Mouse (Mus musculus): ENCODE data around the gene Zbtb21. TPM values are rescaled to one million over a fixed set of nuclear protein-coding genes. Genes with fewer than 3 reads are reported as not detected.

The Zbtb21 gene
- polyA plus RNA-seq, 1 experiment from 2014 or later: 14.0 TPM

- Histone ChIP-seq H3K27me3 (ENCODE audit: insufficient read depth, low read length) (no peaks in the 10 kb centered on the region), H3K27ac (ENCODE audit: low read depth) (no peak overlapping the region), H3K4me3 (ENCODE audit: low read depth, low read length) (no peak overlapping the region), H3K9ac (no peak overlapping the region), H3K36me3 (ENCODE audit: insufficient read depth) (no peaks in the 10 kb centered on the region), H3K4me2 (no peak overlapping the region), H3K4me1 (ENCODE audit: insufficient read depth) (no peaks in the 10 kb centered on the region), H3K9me3 (ENCODE audit: low read depth, low read length) (no peaks in the 10 kb centered on the region)
- DNase-seq (no peak), ATAC-seq (ENCODE audit: insufficient read depth) (no peak)
- WGBS: 85% methylated on average over 3 of the region's 3 CpGs
- no peak for TF ChIP-seq CTCF (IDR thresholded peaks at IDR 0.05; ENCODE audit: low read depth)
Measured at GRCm38 (mm10) chr16:97927331-97927938, 35.0 kb downstream of the Zbtb21 start.

GRCm38 (mm10) chr16:97926381-97926780 lies 36.0 kb downstream of the Zbtb21 start:
- H3K4me1 ChIP-seq (ENCODE audit: insufficient read depth): peaks cover 1% of the 10 kb centered on the region
- H3K9me3 ChIP-seq (ENCODE audit: low read depth, low read length): no peaks in the 10 kb centered on the region
- no peak overlapping the region for H3K4me3 ChIP-seq (ENCODE audit: low read depth, low read length)
- H3K4me2 ChIP-seq: no peak overlapping the region
- no peak for ATAC-seq (ENCODE audit: insufficient read depth)
- no peak overlapping the region for H3K9ac ChIP-seq
- H3K27me3 ChIP-seq (ENCODE audit: insufficient read depth, low read length): no peaks in the 10 kb centered on the region
- no peaks in the 10 kb centered on the region for H3K36me3 ChIP-seq (ENCODE audit: insufficient read depth)
- no peak overlapping the region for H3K27ac ChIP-seq (ENCODE audit: low read depth)
- TF ChIP-seq CTCF (IDR thresholded peaks at IDR 0.05; ENCODE audit: low read depth): no peak
- no peak for DNase-seq
- 81% methylated on average over 9 of the region's 9 CpGs for WGBS

GRCm38 (mm10) chr16:97925760-97926159 lies 36.7 kb downstream of the Zbtb21 start:
- no peak for ATAC-seq (ENCODE audit: insufficient read depth)
- Histone ChIP-seq H3K4me3 (ENCODE audit: low read depth, low read length) (no peak overlapping the region), H3K4me2 (no peak overlapping the region), H3K27ac (ENCODE audit: low read depth) (no peak overlapping the region), H3K36me3 (ENCODE audit: insufficient read depth) (no peaks in the 10 kb centered on the region), H3K9me3 (ENCODE audit: low read depth, low read length) (no peaks in the 10 kb centered on the region), H3K4me1 (ENCODE audit: insufficient read depth) (peaks cover 6% of the 10 kb centered on the region), H3K9ac (no peak overlapping the region), H3K27me3 (ENCODE audit: insufficient read depth, low read length) (no peaks in the 10 kb centered on the region)
- no peak for TF ChIP-seq CTCF (IDR thresholded peaks at IDR 0.05; ENCODE audit: low read depth)
- WGBS: 61% methylated on average over 2 of the region's 2 CpGs
- DNase-seq: no peak

DNA sequence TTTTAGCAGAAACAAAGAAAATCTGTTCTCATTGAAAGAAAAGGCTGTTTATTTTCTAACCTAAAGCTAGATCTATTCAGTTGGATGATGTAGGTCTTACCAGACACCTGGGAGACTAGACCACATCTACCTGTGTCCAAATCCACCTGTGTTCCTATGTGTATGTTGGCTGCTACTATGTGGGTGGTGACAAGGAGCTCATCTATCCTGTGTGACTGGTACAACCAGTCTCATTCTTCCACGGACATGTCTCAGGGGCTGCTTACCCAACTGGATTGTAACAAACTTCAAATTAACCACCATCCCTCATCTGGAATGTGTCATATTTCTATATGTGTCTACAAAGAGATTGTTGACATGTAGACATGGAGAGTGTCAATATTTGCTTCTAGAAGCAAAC lies 38.7 kb downstream of the Zbtb21 start:
- Histone ChIP-seq H3K9me3 (ENCODE audit: low read depth, low read length) (no peaks in the 10 kb centered on the region), H3K27ac (ENCODE audit: low read depth) (no peak overlapping the region), H3K4me3 (ENCODE audit: low read depth, low read length) (no peak overlapping the region), H3K4me1 (ENCODE audit: insufficient read depth) (peaks cover 6% of the 10 kb centered on the region), H3K36me3 (ENCODE audit: insufficient read depth) (no peaks in the 10 kb centered on the region), H3K27me3 (ENCODE audit: insufficient read depth, low read length) (no peaks in the 10 kb centered on the region), H3K9ac (no peak overlapping the region), H3K4me2 (no peak overlapping the region)
- ATAC-seq (ENCODE audit: insufficient read depth) (no peak), DNase-seq (no peak)
- TF ChIP-seq CTCF (IDR thresholded peaks at IDR 0.05; ENCODE audit: low read depth): no peak
- 59% methylated on average over 1 of the region's 1 CpGs for WGBS

- ATAC-seq (ENCODE audit: insufficient read depth): peak; percentile 77
Measured at GRCm38 (mm10) chr16:97922779-97923126, 39.7 kb downstream of the Zbtb21 start.

GRCm38 (mm10) chr16:97921961-97922778 lies 40.3 kb downstream of the Zbtb21 start:
- Histone ChIP-seq H3K4me1 (ENCODE audit: insufficient read depth) (peaks cover 6% of the 10 kb centered on the region), H3K27ac (ENCODE audit: low read depth) (peak overlapping the region; percentile 90), H3K4me3 (ENCODE audit: low read depth, low read length) (peak overlapping the region; percentile 88), H3K27me3 (ENCODE audit: insufficient read depth, low read length) (no peaks in the 10 kb centered on the region), H3K36me3 (ENCODE audit: insufficient read depth) (no peaks in the 10 kb centered on the region), H3K9ac (peak overlapping the region; percentile 83), H3K9me3 (ENCODE audit: low read depth, low read length) (no peaks in the 10 kb centered on the region), H3K4me2 (peak overlapping the region; percentile 72)
- ATAC-seq (ENCODE audit: insufficient read depth) (peak; percentile 96), DNase-seq (peak; percentile 91)
- under 1% methylated on average over 75 of the region's 75 CpGs for WGBS
- TF ChIP-seq CTCF (IDR thresholded peaks at IDR 0.05; ENCODE audit: low read depth): no peak

More at GRCm38 (mm10) chr16:97922779-97923126, 39.7 kb downstream of the Zbtb21 start:
- Histone ChIP-seq H3K27me3 (ENCODE audit: insufficient read depth, low read length) (no peaks in the 10 kb centered on the region), H3K9me3 (ENCODE audit: low read depth, low read length) (no peaks in the 10 kb centered on the region), H3K27ac (ENCODE audit: low read depth) (0 out of 2 replicates have a peak overlapping the region, but pooled peaks have one; percentile 90), H3K9ac (peak overlapping the region; percentile 83), H3K4me3 (ENCODE audit: low read depth, low read length) (peak overlapping the region; percentile 88), H3K4me1 (ENCODE audit: insufficient read depth) (peaks cover 6% of the 10 kb centered on the region), H3K36me3 (ENCODE audit: insufficient read depth) (no peaks in the 10 kb centered on the region), H3K4me2 (peak overlapping the region; percentile 72)
- DNase-seq: no peak
- TF ChIP-seq CTCF (IDR thresholded peaks at IDR 0.05; ENCODE audit: low read depth): no peak
- WGBS: under 1% methylated on average over 9 of the region's 9 CpGs

DNA sequence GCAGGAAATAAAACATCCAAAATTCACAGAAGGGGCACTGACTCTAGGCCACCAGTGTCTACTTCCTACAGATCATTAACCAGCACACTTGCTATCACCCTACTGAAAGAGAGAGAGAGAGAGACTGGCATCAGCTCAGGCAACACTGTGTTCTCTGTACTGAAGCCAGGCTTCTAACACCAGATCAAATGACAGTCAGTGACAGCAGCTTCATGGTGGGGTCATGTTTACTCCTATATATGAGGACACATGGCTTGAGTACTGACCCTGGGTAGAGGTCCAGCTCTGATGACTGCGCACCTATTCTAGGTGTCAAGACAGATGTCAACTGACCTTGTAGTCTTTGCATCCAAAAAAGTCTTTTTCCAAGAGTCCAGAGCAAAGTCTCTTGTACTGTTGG lies 41.8 kb downstream of the Zbtb21 start:
- Histone ChIP-seq H3K4me1 (ENCODE audit: insufficient read depth) (peaks cover 6% of the 10 kb centered on the region), H3K4me3 (ENCODE audit: low read depth, low read length) (no peak overlapping the region), H3K9me3 (ENCODE audit: low read depth, low read length) (no peaks in the 10 kb centered on the region), H3K27ac (ENCODE audit: low read depth) (no peak overlapping the region), H3K36me3 (ENCODE audit: insufficient read depth) (no peaks in the 10 kb centered on the region), H3K4me2 (no peak overlapping the region), H3K27me3 (ENCODE audit: insufficient read depth, low read length) (no peaks in the 10 kb centered on the region), H3K9ac (no peak overlapping the region)
- TF ChIP-seq CTCF (IDR thresholded peaks at IDR 0.05; ENCODE audit: low read depth): no peak
- 91% methylated on average over 1 of the region's 1 CpGs for WGBS
- DNase-seq: no peak
- ATAC-seq (ENCODE audit: insufficient read depth): no peak

Measured in lung, embryonic 14.5 days (tissue).